Mouse (Mus musculus) bone marrow, adult 2 months (tissue): ENCODE data around the gene Ankrd54.

Experiments used
- CTCF ChIP-seq: fragments of 200-500 bp; IDR thresholded peaks from 2 replicates; pipeline ENCODE4 v1.5.1; 2011; ENCODE audit warnings: low read length, control low read depth; ENCODE audit not compliant: control insufficient read depth, insufficient read depth
- POLR2A ChIP-seq: fragments of 200-500 bp; IDR thresholded peaks from 2 replicates; pipeline ENCODE4 v1.6.1; 2011; ENCODE audit warnings: low read depth, mild to moderate bottlenecking, control low read depth, low read length, borderline replicate concordance; ENCODE audit not compliant: control insufficient read depth

GRCm38 (mm10) chr15:79011550-79011949 is 51.1 kb downstream of the Ankrd54 start:
- no peak for TF ChIP-seq POLR2A
- TF ChIP-seq CTCF, result no peak
